Mouse (Mus musculus) limb, embryonic 14.5 days (tissue): ENCODE results near the gene Stx6. TPM values are rescaled to one million over a fixed set of nuclear protein-coding genes. Genes with fewer than 3 reads are reported as not detected.

Experiments
- ATAC-seq: fragments of 200-750 bp; cut with Nextera tagmentation; 2 replicates; pipeline ENCODE4 v1.8.0; 2017; ENCODE audit warnings: low read depth, moderate number of reproducible peaks, moderate TSS enrichment; ENCODE audit not compliant: low FRiP score
- DNase-seq: peaks from one replicate; pipeline ENCODE4 v3.0.0-alpha.2; 2015; ENCODE audit warnings: low spot score
- H3K27ac ChIP-seq: fragments of 300-500 bp; sonication (generic); replicated peaks from 2 replicates; pipeline ENCODE4 v1.5.1; 2014; ENCODE audit warnings: low read depth, mild to moderate bottlenecking, low read length, moderate library complexity, mixed read lengths
- H3K27me3 ChIP-seq: fragments of 300-500 bp; sonication (generic); 2 replicates; pipeline ENCODE4 v1.6.1; 2014; ENCODE audit warnings: low read length, mixed read lengths; ENCODE audit not compliant: control insufficient read depth, insufficient read depth
- H3K36me3 ChIP-seq: fragments of 300-500 bp; sonication (generic); 2 replicates; pipeline ENCODE4 v1.6.1; 2014; ENCODE audit warnings: mild to moderate bottlenecking, low read length, moderate library complexity, mixed read lengths; ENCODE audit not compliant: control insufficient read depth, insufficient read depth
- H3K4me1 ChIP-seq: fragments of 300-500 bp; sonication (generic); 2 replicates; pipeline ENCODE4 v1.6.1; 2014; ENCODE audit warnings: antibody characterized with exemption, low read length, mixed read lengths; ENCODE audit not compliant: control insufficient read depth, insufficient read depth
- H3K4me2 ChIP-seq: fragments of 300-500 bp; sonication (generic); replicated peaks from 2 replicates; pipeline ENCODE4 v1.6.1; 2014; ENCODE audit warnings: low read depth, mild to moderate bottlenecking, low read length, moderate library complexity; ENCODE audit not compliant: severe bottlenecking
- H3K4me3 ChIP-seq: fragments of 300-500 bp; sonication (generic); replicated peaks from 2 replicates; pipeline ENCODE4 v1.5.1; 2014; ENCODE audit warnings: low read length
- H3K9ac ChIP-seq: fragments of 300-500 bp; sonication (generic); 2 replicates; pipeline ENCODE4 v1.6.1; 2014; ENCODE audit warnings: mild to moderate bottlenecking, low read depth, low read length, moderate library complexity; ENCODE audit not compliant: severe bottlenecking
- H3K9me3 ChIP-seq: fragments of 300-500 bp; sonication (generic); 2 replicates; pipeline ENCODE4 v1.6.1; 2016; ENCODE audit warnings: low read length; ENCODE audit not compliant: control insufficient read depth
- POLR2A ChIP-seq: fragments of 200-500 bp; IDR thresholded peaks from 2 replicates; pipeline ENCODE4 v1.8.0; 2012; ENCODE audit warnings: inconsistent platforms, mild to moderate bottlenecking, moderate library complexity, borderline replicate concordance; ENCODE audit not compliant: insufficient read depth, insufficient read length; ENCODE audit errors: extremely low read depth
- WGBS: fragments of 180-500 bp; shearing (Covaris S2); extraction: QIAGEN DNeasy Blood & Tissue Kit; methylation state at CpG from one replicate; pipeline ENCODE4 v1.1.7; 2014; 5-methylcytosine and 5-hydroxymethylcytosine counted together
- polyA plus RNA-seq, 2 experiments: library from polyadenylated mRNA; depleted of rRNA in 1 of 2; stranded (reverse) in 1 of 2; unstranded in 1 of 2; fragments of >200 nt; fragmentation: Nextera tagmentation in 1 of 2; extraction: Ambion mirVana in 1 of 2; gene quantifications; 2 replicates each; pipeline versions ENCODE4 v1.2.1 to v1.2.3; 2012 to 2014

Stx6 gene
- polyA plus RNA-seq, 2 experiments, result 80.1 to 89.9 TPM

- Histone ChIP-seq H3K4me3 (no peak overlapping the region), H3K36me3 (peaks cover 49% of the 10 kb centered on the region), H3K9ac (no peak overlapping the region), H3K27ac (no peak overlapping the region), H3K9me3 (no peaks in the 10 kb centered on the region), H3K27me3 (no peaks in the 10 kb centered on the region), H3K4me2 (no peak overlapping the region), H3K4me1 (peaks cover 51% of the 10 kb centered on the region)
- no peak for DNase-seq
- TF ChIP-seq POLR2A, result no peak
- WGBS, result 73% methylated on average over 11 of the region's 11 CpGs
- no peak for ATAC-seq
Observed at GRCm38 (mm10) chr1:155237390-155237789, 78.9 kb downstream of the Stx6 start.

GRCm38 (mm10) chr1:155238126-155238525 lies 79.6 kb downstream of the Stx6 start:
- no peak for ATAC-seq
- H3K36me3 ChIP-seq, result peaks cover 49% of the 10 kb centered on the region

GRCm38 (mm10) chr1:155239169-155239568 lies 80.7 kb downstream of the Stx6 start:
- DNase-seq, result no peak
- peaks cover 37% of the 10 kb centered on the region for H3K4me1 ChIP-seq
- H3K4me2 ChIP-seq, result no peak overlapping the region
- no peak for TF ChIP-seq POLR2A
- no peaks in the 10 kb centered on the region for H3K27me3 ChIP-seq
- peaks cover 49% of the 10 kb centered on the region for H3K36me3 ChIP-seq
- WGBS, result 57% methylated on average over 4 of the region's 4 CpGs
- no peak overlapping the region for H3K27ac ChIP-seq
- no peak overlapping the region for H3K4me3 ChIP-seq
- no peaks in the 10 kb centered on the region for H3K9me3 ChIP-seq
- no peak overlapping the region for H3K9ac ChIP-seq
- no peak for ATAC-seq

More at GRCm38 (mm10) chr1:155238126-155238525, 79.6 kb downstream of the Stx6 start:
- WGBS, result 89% methylated on average over 5 of the region's 5 CpGs
- TF ChIP-seq POLR2A, result no peak
- Histone ChIP-seq H3K9me3 (no peaks in the 10 kb centered on the region), H3K9ac (no peak overlapping the region), H3K27ac (no peak overlapping the region), H3K4me1 (peaks cover 46% of the 10 kb centered on the region), H3K27me3 (no peaks in the 10 kb centered on the region), H3K4me2 (no peak overlapping the region), H3K4me3 (no peak overlapping the region)
- no peak for DNase-seq

- no peak overlapping the region for H3K9ac ChIP-seq
- H3K9me3 ChIP-seq, result no peaks in the 10 kb centered on the region
- H3K27ac ChIP-seq, result no peak overlapping the region
- WGBS, result 85% methylated on average over 6 of the region's 6 CpGs
- H3K27me3 ChIP-seq, result no peaks in the 10 kb centered on the region
- no peak for TF ChIP-seq POLR2A
- peaks cover 49% of the 10 kb centered on the region for H3K36me3 ChIP-seq
- no peak for DNase-seq
- ATAC-seq, result no peak
- no peak overlapping the region for H3K4me2 ChIP-seq
- H3K4me1 ChIP-seq, result peaks cover 30% of the 10 kb centered on the region
- H3K4me3 ChIP-seq, result no peak overlapping the region
Observed at GRCm38 (mm10) chr1:155239962-155240717, 81.6 kb downstream of the Stx6 start.

GRCm38 (mm10) chr1:155241701-155242487 lies 83.4 kb downstream of the Stx6 start:
- Histone ChIP-seq H3K9me3 (no peaks in the 10 kb centered on the region), H3K9ac (no peak overlapping the region)
- no peak for ATAC-seq

More at GRCm38 (mm10) chr1:155241701-155242487, 83.4 kb downstream of the Stx6 start:
- no peak overlapping the region for H3K4me2 ChIP-seq
- H3K27ac ChIP-seq, result no peak overlapping the region
- peaks cover 40% of the 10 kb centered on the region for H3K36me3 ChIP-seq
- no peak overlapping the region for H3K4me3 ChIP-seq
- DNase-seq, result no peak
- no peak for TF ChIP-seq POLR2A
- H3K27me3 ChIP-seq, result no peaks in the 10 kb centered on the region
- H3K4me1 ChIP-seq, result peaks cover 21% of the 10 kb centered on the region
- whole genome bisulfite sequencing, result 76% methylated on average over 12 of the region's 12 CpGs
